Mouse (Mus musculus) gastrocnemius, adult 2 months (tissue): ENCODE results near the gene Gm16451. TPM values are rescaled to one million over a fixed set of nuclear protein-coding genes. Genes with fewer than 3 reads are reported as not detected.
"Not testable (repeated sequence)": the region's sequence is repeated elsewhere in the genome, so short reads cannot be mapped to it uniquely, and the experiment has no call there.

Source experiments
- DNase-seq: peaks from one replicate; pipeline ENCODE4 v3.0.0; 2022
- H3K27ac ChIP-seq: fragments of 200-600 bp; 2 replicates; pipeline ENCODE4 v1.8.1; 2022; ENCODE audit warnings: mild to moderate bottlenecking
- H3K4me3 ChIP-seq: fragments of 200-600 bp; 2 replicates; pipeline ENCODE4 v1.8.1; 2022; ENCODE audit warnings: mild to moderate bottlenecking, moderate library complexity
- intact Hi-C: fragments of 180-260 bp; cut with DNase I; formaldehyde crosslinking; loops from one replicate; pipeline ENCODE4 v1.15.1; 2025
- long read RNA-seq, 2 experiments: library from polyadenylated mRNA; stranded (forward); transcript quantifications; one replicate each; pipeline ENCODE4 v2.0.0; 2021
- total RNA-seq, 2 experiments: library from RNA; stranded (reverse); gene quantifications; 2 replicates each; pipeline ENCODE4 v1.2.3; 2021

The Gm16451 gene
- total RNA-seq, result not detected
- long read RNA-seq, experiment 1, result 0 reads
- long read RNA-seq, experiment 2, result 0 reads

DNA sequence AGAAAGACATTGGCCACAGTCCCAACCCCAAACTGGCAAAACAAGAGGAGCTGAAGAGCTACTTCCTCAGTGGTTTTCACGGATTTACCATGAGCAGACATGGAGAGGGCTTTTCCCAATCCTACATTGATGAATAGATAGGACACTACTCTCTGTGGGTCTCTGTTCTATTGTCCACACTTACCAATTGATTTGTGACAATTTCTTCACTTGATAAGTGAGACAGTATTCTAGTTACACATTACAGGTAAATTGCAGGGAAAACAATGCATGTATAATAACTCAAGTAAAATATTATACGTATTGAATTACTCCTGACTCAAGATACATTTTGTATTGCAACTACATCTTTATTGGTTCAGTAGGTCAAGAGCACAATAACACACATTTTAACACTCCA, at the start of gene Gm16451:
TSS of gene Gm16451 (minus strand) at position 101 of the 400 bp plus-strand sequence.
- intact Hi-C loops, DNase-seq, H3K4me3 ChIP-seq, H3K27ac ChIP-seq: not testable (repeated sequence)

DNA sequence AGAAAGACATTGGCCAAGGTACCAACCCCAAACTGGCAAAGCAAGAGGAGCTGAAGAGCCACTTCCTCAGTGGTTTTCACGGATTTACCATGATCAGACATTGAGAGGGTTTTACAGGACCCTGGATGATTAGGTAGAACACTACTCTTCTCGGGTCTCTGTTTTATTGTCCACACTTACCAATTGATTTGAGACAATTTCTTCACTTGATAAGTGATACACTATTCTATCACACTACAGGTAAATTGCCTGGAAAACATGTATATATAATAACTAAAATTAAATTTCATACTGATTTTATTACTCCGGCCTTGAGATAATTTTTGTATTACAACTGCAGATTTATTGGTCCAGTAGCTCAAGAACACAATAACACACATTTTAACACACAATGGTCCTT, 45.9 kb upstream of the Gm16451 start, which contains the start of gene Vmn1r142:
TSS of gene Vmn1r142 (minus strand) at position 101 of the 400 bp plus-strand sequence.
- H3K27ac ChIP-seq, DNase-seq, H3K4me3 ChIP-seq, intact Hi-C loops: not testable (repeated sequence)

DNA sequence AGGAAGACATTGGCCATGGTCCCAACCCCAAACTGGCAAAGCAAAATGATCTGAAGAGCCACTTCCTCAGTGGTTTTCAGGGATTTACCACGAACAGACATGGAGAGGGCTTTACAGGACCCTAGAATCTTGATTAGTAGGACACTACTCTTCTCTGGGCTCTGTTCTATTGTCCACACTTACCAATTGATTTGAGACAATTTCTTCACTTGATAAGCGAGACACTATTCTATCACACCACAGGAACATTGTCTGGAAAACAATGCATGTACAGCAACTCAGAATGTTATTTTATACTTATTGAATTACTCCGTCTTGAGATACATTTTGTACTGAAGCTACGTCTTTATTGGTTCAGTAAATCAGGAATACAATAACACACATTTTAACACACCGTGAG, 16.6 kb upstream of the Gm16451 start, which contains the start of gene Gm10666:
TSS of gene Gm10666 (minus strand) at position 101 of the 400 bp plus-strand sequence.
- intact Hi-C loops, H3K4me3 ChIP-seq, DNase-seq, H3K27ac ChIP-seq: not testable (repeated sequence)

DNA sequence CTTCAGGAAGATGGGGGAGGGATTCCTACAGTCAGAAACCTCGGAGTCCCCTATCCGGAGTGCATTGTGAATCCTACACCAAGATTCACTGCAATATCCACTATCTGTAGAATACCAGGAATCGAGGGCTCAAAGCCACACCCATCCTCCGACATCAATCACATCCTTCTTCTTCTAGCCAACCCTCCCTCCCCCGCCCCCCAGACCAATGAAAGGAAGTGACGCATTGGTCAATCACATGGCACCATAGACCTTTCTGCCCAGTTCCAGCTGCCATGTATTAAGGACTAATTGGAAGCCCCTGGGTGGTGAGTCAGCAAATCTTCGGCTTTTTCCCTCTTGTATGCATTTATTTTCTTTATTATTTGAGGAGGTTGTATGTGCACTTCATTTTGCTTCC, 49.3 kb downstream of the Gm16451 start, which contains the start of gene Vmn1r139:
TSS of gene Vmn1r139 (plus strand) at position 301 of the 400 bp plus-strand sequence.
- H3K27ac ChIP-seq, intact Hi-C loops, DNase-seq, H3K4me3 ChIP-seq: not testable (repeated sequence)

Other genes starting within 250 kb of the Gm16451 start
- gene Gm5891, start 197.0 kb downstream of the Gm16451 start, total RNA-seq, result not detected
- gene Vmn1r137, start 123.7 kb downstream of the Gm16451 start, total RNA-seq, result not detected
- not detected for gene Vmn1r138, start 89.3 kb downstream of the Gm16451 start, total RNA-seq
- gene Gm6176, start 61.9 kb downstream of the Gm16451 start, total RNA-seq, result not detected
- gene Vmn1r139, start 49.2 kb downstream of the Gm16451 start, total RNA-seq, result not detected
- gene Gm10666, start 16.5 kb upstream of the Gm16451 start, total RNA-seq, result not detected
- gene Vmn1r142, start 45.8 kb upstream of the Gm16451 start, total RNA-seq, result not detected
- not detected for gene Vmn1r143, start 71.1 kb upstream of the Gm16451 start, total RNA-seq
- not detected for gene Gm8653, start 83.0 kb upstream of the Gm16451 start, total RNA-seq
- gene Gm8453, start 111.2 kb upstream of the Gm16451 start, total RNA-seq, result not detected
- gene Gm4187, start 211.5 kb upstream of the Gm16451 start, total RNA-seq, result not detected